Mouse (Mus musculus): Measurements from ENCODE around the gene Kcnj12. TPM values are rescaled to one million over a fixed set of nuclear protein-coding genes. Genes with fewer than 3 reads are reported as not detected.

Gene Kcnj12
- polyA plus RNA-seq, 1 experiment from 2014 or later = 0.31 TPM

GRCm38 (mm10) chr11:61038277-61038782 lies 16.0 kb downstream of the Kcnj12 start:
- Histone ChIP-seq H3K4me1 (replicated peaks) (peaks cover 4% of the 10 kb centered on the region; the same call in 1 of the 2 replicates), H3K27ac (no peak overlapping the region), H3K9me3 (no peaks in the 10 kb centered on the region), H3K27me3 (peaks cover 4% of the 10 kb centered on the region; the same call in 1 of the 2 replicates), H3K4me2 (no peak overlapping the region), H3K36me3 (no peaks in the 10 kb centered on the region), H3K9ac (replicated peaks) (no peak overlapping the region), H3K4me3 (replicated peaks) (no peak overlapping the region)
- ATAC-seq (ENCODE audit: insufficient number of reproducible peaks, insufficient read depth, low FRiP score, low TSS enrichment, low read depth) = no peak
- WGBS = 75% methylated on average over 9 of the region's 9 CpGs

- Histone ChIP-seq H3K4me3 (replicated peaks) (no peak overlapping the region), H3K4me2 (no peak overlapping the region), H3K27ac (no peak overlapping the region), H3K36me3 (no peaks in the 10 kb centered on the region), H3K4me1 (replicated peaks) (peaks cover 4% of the 10 kb centered on the region; the same call in 1 of the 2 replicates), H3K9ac (replicated peaks) (no peak overlapping the region), H3K27me3 (peaks cover 7% of the 10 kb centered on the region; the same call in 1 of the 2 replicates), H3K9me3 (no peaks in the 10 kb centered on the region)
- ATAC-seq (ENCODE audit: insufficient number of reproducible peaks, insufficient read depth, low FRiP score, low TSS enrichment, low read depth) = no peak
- WGBS = 80% methylated on average over 11 of the region's 11 CpGs
Observed at GRCm38 (mm10) chr11:61040856-61041652, 18.7 kb downstream of the Kcnj12 start.

- Histone ChIP-seq H3K9me3 (no peaks in the 10 kb centered on the region), H3K4me2 (no peak overlapping the region), H3K36me3 (no peaks in the 10 kb centered on the region), H3K4me1 (replicated peaks) (peaks cover 4% of the 10 kb centered on the region; the same call in 1 of the 2 replicates), H3K9ac (replicated peaks) (no peak overlapping the region), H3K27me3 (peaks cover 4% of the 10 kb centered on the region; the same call in 1 of the 2 replicates), H3K27ac (no peak overlapping the region), H3K4me3 (replicated peaks) (no peak overlapping the region)
- no peak for ATAC-seq (ENCODE audit: insufficient number of reproducible peaks, insufficient read depth, low FRiP score, low TSS enrichment, low read depth)
- WGBS = 11% methylated on average over 8 of the region's 8 CpGs
Observed at GRCm38 (mm10) chr11:61042593-61042992, 20.2 kb downstream of the Kcnj12 start.

- Histone ChIP-seq H3K9me3 (no peaks in the 10 kb centered on the region), H3K4me2 (no peak overlapping the region), H3K4me3 (replicated peaks) (no peak overlapping the region), H3K4me1 (replicated peaks) (peaks cover 4% of the 10 kb centered on the region; the same call in 1 of the 2 replicates), H3K27ac (no peak overlapping the region), H3K27me3 (peaks cover 4% of the 10 kb centered on the region; the same call in 1 of the 2 replicates), H3K36me3 (no peaks in the 10 kb centered on the region), H3K9ac (replicated peaks) (no peak overlapping the region)
- no peak for ATAC-seq (ENCODE audit: insufficient number of reproducible peaks, insufficient read depth, low FRiP score, low TSS enrichment, low read depth)
- 67% methylated on average over 12 of the region's 12 CpGs for WGBS
Observed at GRCm38 (mm10) chr11:61043055-61043992, 21.0 kb downstream of the Kcnj12 start.

GRCm38 (mm10) chr11:61044741-61045140 lies 22.4 kb downstream of the Kcnj12 start:
- Histone ChIP-seq H3K4me2 (no peak overlapping the region), H3K9me3 (no peaks in the 10 kb centered on the region), H3K27me3 (0 out of 2 replicates have a peak, but pooled peaks cover 4% of the 10 kb centered on the region), H3K27ac (no peak overlapping the region), H3K9ac (replicated peaks) (no peak overlapping the region), H3K4me1 (replicated peaks) (peaks cover 4% of the 10 kb centered on the region; the same call in 1 of the 2 replicates), H3K4me3 (replicated peaks) (no peak overlapping the region), H3K36me3 (no peaks in the 10 kb centered on the region)
- ATAC-seq (ENCODE audit: insufficient number of reproducible peaks, insufficient read depth, low FRiP score, low TSS enrichment, low read depth) = no peak
- WGBS = 74% methylated on average over 5 of the region's 5 CpGs

GRCm38 (mm10) chr11:61047441-61047840 lies 25.1 kb downstream of the Kcnj12 start:
- Histone ChIP-seq H3K4me3 (replicated peaks) (no peak overlapping the region), H3K36me3 (no peaks in the 10 kb centered on the region), H3K27ac (no peak overlapping the region), H3K4me1 (replicated peaks) (peaks cover 4% of the 10 kb centered on the region; the same call in 1 of the 2 replicates), H3K9ac (replicated peaks) (no peak overlapping the region), H3K27me3 (0 out of 2 replicates have a peak, but pooled peaks cover 4% of the 10 kb centered on the region), H3K9me3 (no peaks in the 10 kb centered on the region), H3K4me2 (no peak overlapping the region)
- 71% methylated on average over 5 of the region's 5 CpGs for WGBS
- no peak for ATAC-seq (ENCODE audit: insufficient number of reproducible peaks, insufficient read depth, low FRiP score, low TSS enrichment, low read depth)

GRCm38 (mm10) chr11:61051151-61051550 lies 28.8 kb downstream of the Kcnj12 start:
- Histone ChIP-seq H3K27ac (no peak overlapping the region), H3K4me3 (replicated peaks) (no peak overlapping the region), H3K9ac (replicated peaks) (no peak overlapping the region), H3K27me3 (no peaks in the 10 kb centered on the region), H3K4me2 (no peak overlapping the region), H3K36me3 (no peaks in the 10 kb centered on the region), H3K9me3 (no peaks in the 10 kb centered on the region), H3K4me1 (replicated peaks) (no peaks in the 10 kb centered on the region)
- WGBS = 46% methylated on average over 8 of the region's 8 CpGs
- no peak for ATAC-seq (ENCODE audit: insufficient number of reproducible peaks, insufficient read depth, low FRiP score, low TSS enrichment, low read depth)

GRCm38 (mm10) chr11:61056871-61057270 lies 34.5 kb downstream of the Kcnj12 start:
- Histone ChIP-seq H3K4me2 (no peak overlapping the region), H3K27me3 (no peaks in the 10 kb centered on the region), H3K9me3 (no peaks in the 10 kb centered on the region), H3K4me1 (replicated peaks) (no peaks in the 10 kb centered on the region), H3K4me3 (replicated peaks) (no peak overlapping the region), H3K9ac (replicated peaks) (no peak overlapping the region), H3K27ac (no peak overlapping the region), H3K36me3 (no peaks in the 10 kb centered on the region)
- 74% methylated on average over 5 of the region's 5 CpGs for WGBS
- ATAC-seq (ENCODE audit: insufficient number of reproducible peaks, insufficient read depth, low FRiP score, low TSS enrichment, low read depth) = no peak

GRCm38 (mm10) chr11:61059691-61060457 lies 37.5 kb downstream of the Kcnj12 start:
- H3K9me3 ChIP-seq = no peaks in the 10 kb centered on the region
- H3K4me2 ChIP-seq = no peak overlapping the region
- 80% methylated on average over 10 of the region's 10 CpGs for WGBS
- no peak overlapping the region for H3K27ac ChIP-seq
- no peak overlapping the region for H3K4me3 ChIP-seq (replicated peaks)
- no peaks in the 10 kb centered on the region for H3K4me1 ChIP-seq (replicated peaks)
- H3K27me3 ChIP-seq = no peaks in the 10 kb centered on the region
- no peak for ATAC-seq (ENCODE audit: insufficient number of reproducible peaks, insufficient read depth, low FRiP score, low TSS enrichment, low read depth)
- H3K9ac ChIP-seq (replicated peaks) = no peak overlapping the region
- H3K36me3 ChIP-seq = no peaks in the 10 kb centered on the region

GRCm38 (mm10) chr11:61060634-61061033 lies 38.3 kb downstream of the Kcnj12 start:
- ATAC-seq (ENCODE audit: insufficient number of reproducible peaks, insufficient read depth, low FRiP score, low TSS enrichment, low read depth) = no peak
- H3K27ac ChIP-seq = no peak overlapping the region
- no peaks in the 10 kb centered on the region for H3K36me3 ChIP-seq
- 83% methylated on average over 4 of the region's 4 CpGs for WGBS
- H3K9ac ChIP-seq (replicated peaks) = no peak overlapping the region
- no peaks in the 10 kb centered on the region for H3K27me3 ChIP-seq
- H3K4me1 ChIP-seq (replicated peaks) = no peaks in the 10 kb centered on the region
- H3K4me3 ChIP-seq (replicated peaks) = no peak overlapping the region
- no peaks in the 10 kb centered on the region for H3K9me3 ChIP-seq
- H3K4me2 ChIP-seq = no peak overlapping the region
